Mouse (Mus musculus): ENCODE results near the gene Map3k5. TPM values are rescaled to one million over a fixed set of nuclear protein-coding genes. Genes with fewer than 3 reads are reported as not detected.

Map3k5 gene
- polyA plus RNA-seq, 1 experiment from 2014 or later, result 1.6 TPM

- H3K27ac ChIP-seq (replicated peaks; ENCODE audit: low read depth, low read length), result no peak overlapping the region
- whole genome bisulfite sequencing, result 87% methylated on average over 6 of the region's 6 CpGs
- H3K4me1 ChIP-seq (ENCODE audit: control insufficient read depth, insufficient read depth, low read length), result no peaks in the 10 kb centered on the region; the same call in 1 of the 2 replicates
- no peaks in the 10 kb centered on the region for H3K36me3 ChIP-seq (replicated peaks; ENCODE audit: control insufficient read depth, insufficient read depth, low read depth, low read length)
- H3K27me3 ChIP-seq (ENCODE audit: control insufficient read depth, insufficient read depth, low read length), result no peaks in the 10 kb centered on the region
- H3K9me3 ChIP-seq (replicated peaks; ENCODE audit: control insufficient read depth, low read length), result no peaks in the 10 kb centered on the region
- DNase-seq (ENCODE audit: low spot score) (no peak), ATAC-seq (replicated peaks; ENCODE audit: insufficient number of reproducible peaks, low FRiP score, low TSS enrichment, low read depth) (no peak)
- H3K4me2 ChIP-seq (ENCODE audit: low read depth, low read length), result no peak overlapping the region
- H3K4me3 ChIP-seq (ENCODE audit: low read depth, low read length), result no peak overlapping the region
- no peak overlapping the region for H3K9ac ChIP-seq (replicated peaks; ENCODE audit: low read length)
These were observed 87.0 kb downstream of the Map3k5 start for GRCm38 (mm10) chr10:20021256-20021655.

- H3K27ac ChIP-seq (replicated peaks; ENCODE audit: low read depth, low read length), result no peak overlapping the region
- ATAC-seq (replicated peaks; ENCODE audit: insufficient number of reproducible peaks, low FRiP score, low TSS enrichment, low read depth) (no peak), DNase-seq (ENCODE audit: low spot score) (no peak)
- H3K27me3 ChIP-seq (ENCODE audit: control insufficient read depth, insufficient read depth, low read length), result no peaks in the 10 kb centered on the region
- no peak overlapping the region for H3K9ac ChIP-seq (replicated peaks; ENCODE audit: low read length)
- 86% methylated on average over 15 of the region's 15 CpGs for WGBS
- H3K9me3 ChIP-seq (replicated peaks; ENCODE audit: control insufficient read depth, low read length), result no peaks in the 10 kb centered on the region
- no peaks in the 10 kb centered on the region; the same call in 1 of the 2 replicates for H3K4me1 ChIP-seq (ENCODE audit: control insufficient read depth, insufficient read depth, low read length)
- H3K36me3 ChIP-seq (replicated peaks; ENCODE audit: control insufficient read depth, insufficient read depth, low read depth, low read length), result no peaks in the 10 kb centered on the region
- no peak overlapping the region for H3K4me3 ChIP-seq (ENCODE audit: low read depth, low read length)
- H3K4me2 ChIP-seq (ENCODE audit: low read depth, low read length), result no peak overlapping the region
These were observed 87.6 kb downstream of the Map3k5 start for GRCm38 (mm10) chr10:20021670-20022468.

GRCm38 (mm10) chr10:20022608-20023340 is 88.5 kb downstream of the Map3k5 start:
- ATAC-seq (replicated peaks; ENCODE audit: insufficient number of reproducible peaks, low FRiP score, low TSS enrichment, low read depth), result no peak
- Histone ChIP-seq H3K27me3 (ENCODE audit: control insufficient read depth, insufficient read depth, low read length) (no peaks in the 10 kb centered on the region), H3K4me3 (ENCODE audit: low read depth, low read length) (no peak overlapping the region), H3K27ac (replicated peaks; ENCODE audit: low read depth, low read length) (no peak overlapping the region), H3K9ac (replicated peaks; ENCODE audit: low read length) (no peak overlapping the region), H3K4me1 (ENCODE audit: control insufficient read depth, insufficient read depth, low read length) (no peaks in the 10 kb centered on the region; the same call in 1 of the 2 replicates), H3K4me2 (ENCODE audit: low read depth, low read length) (no peak overlapping the region), H3K9me3 (replicated peaks; ENCODE audit: control insufficient read depth, low read length) (no peaks in the 10 kb centered on the region), H3K36me3 (replicated peaks; ENCODE audit: control insufficient read depth, insufficient read depth, low read depth, low read length) (no peaks in the 10 kb centered on the region)
- DNase-seq (ENCODE audit: low spot score), result no peak
- WGBS, result 63% methylated on average over 10 of the region's 10 CpGs

- Histone ChIP-seq H3K27ac (replicated peaks; ENCODE audit: low read depth, low read length) (no peak overlapping the region), H3K4me3 (ENCODE audit: low read depth, low read length) (no peak overlapping the region), H3K4me1 (ENCODE audit: control insufficient read depth, insufficient read depth, low read length) (no peaks in the 10 kb centered on the region; the same call in 1 of the 2 replicates), H3K9me3 (replicated peaks; ENCODE audit: control insufficient read depth, low read length) (no peaks in the 10 kb centered on the region), H3K9ac (replicated peaks; ENCODE audit: low read length) (no peak overlapping the region), H3K4me2 (ENCODE audit: low read depth, low read length) (no peak overlapping the region), H3K27me3 (ENCODE audit: control insufficient read depth, insufficient read depth, low read length) (no peaks in the 10 kb centered on the region), H3K36me3 (replicated peaks; ENCODE audit: control insufficient read depth, insufficient read depth, low read depth, low read length) (no peaks in the 10 kb centered on the region)
- no peak for ATAC-seq (replicated peaks; ENCODE audit: insufficient number of reproducible peaks, low FRiP score, low TSS enrichment, low read depth)
- DNase-seq (ENCODE audit: low spot score), result no peak
- 75% methylated on average over 10 of the region's 10 CpGs for WGBS
These were observed 89.3 kb downstream of the Map3k5 start for GRCm38 (mm10) chr10:20023524-20023923.

DNA sequence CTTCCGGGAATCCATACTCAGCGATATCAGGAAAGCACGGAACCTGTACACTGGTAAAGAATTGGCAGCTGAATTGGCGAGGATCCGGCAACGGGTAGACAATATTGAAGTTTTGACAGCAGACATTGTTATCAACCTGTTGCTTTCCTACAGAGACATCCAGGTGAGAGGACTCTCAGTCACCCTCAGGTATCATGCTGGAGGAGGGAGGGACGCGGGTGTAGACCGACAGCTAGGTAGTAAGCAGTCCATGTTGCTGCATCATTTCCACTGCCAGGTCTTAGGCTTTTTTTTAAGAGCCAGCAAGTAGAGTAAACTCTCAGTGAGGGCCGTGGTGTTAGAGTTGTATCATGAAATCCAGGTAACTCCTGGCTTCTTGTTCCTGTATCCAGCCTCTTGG is 90.6 kb downstream of the Map3k5 start:
- ATAC-seq (replicated peaks; ENCODE audit: insufficient number of reproducible peaks, low FRiP score, low TSS enrichment, low read depth), result no peak
- 93% methylated on average over 10 of the region's 10 CpGs for WGBS
- Histone ChIP-seq H3K27me3 (ENCODE audit: control insufficient read depth, insufficient read depth, low read length) (no peaks in the 10 kb centered on the region), H3K4me2 (ENCODE audit: low read depth, low read length) (no peak overlapping the region), H3K9me3 (replicated peaks; ENCODE audit: control insufficient read depth, low read length) (no peaks in the 10 kb centered on the region), H3K27ac (replicated peaks; ENCODE audit: low read depth, low read length) (no peak overlapping the region), H3K36me3 (replicated peaks; ENCODE audit: control insufficient read depth, insufficient read depth, low read depth, low read length) (no peaks in the 10 kb centered on the region), H3K4me1 (ENCODE audit: control insufficient read depth, insufficient read depth, low read length) (no peaks in the 10 kb centered on the region; the same call in 1 of the 2 replicates), H3K4me3 (ENCODE audit: low read depth, low read length) (no peak overlapping the region), H3K9ac (replicated peaks; ENCODE audit: low read length) (no peak overlapping the region)
- no peak for DNase-seq (ENCODE audit: low spot score)

DNA sequence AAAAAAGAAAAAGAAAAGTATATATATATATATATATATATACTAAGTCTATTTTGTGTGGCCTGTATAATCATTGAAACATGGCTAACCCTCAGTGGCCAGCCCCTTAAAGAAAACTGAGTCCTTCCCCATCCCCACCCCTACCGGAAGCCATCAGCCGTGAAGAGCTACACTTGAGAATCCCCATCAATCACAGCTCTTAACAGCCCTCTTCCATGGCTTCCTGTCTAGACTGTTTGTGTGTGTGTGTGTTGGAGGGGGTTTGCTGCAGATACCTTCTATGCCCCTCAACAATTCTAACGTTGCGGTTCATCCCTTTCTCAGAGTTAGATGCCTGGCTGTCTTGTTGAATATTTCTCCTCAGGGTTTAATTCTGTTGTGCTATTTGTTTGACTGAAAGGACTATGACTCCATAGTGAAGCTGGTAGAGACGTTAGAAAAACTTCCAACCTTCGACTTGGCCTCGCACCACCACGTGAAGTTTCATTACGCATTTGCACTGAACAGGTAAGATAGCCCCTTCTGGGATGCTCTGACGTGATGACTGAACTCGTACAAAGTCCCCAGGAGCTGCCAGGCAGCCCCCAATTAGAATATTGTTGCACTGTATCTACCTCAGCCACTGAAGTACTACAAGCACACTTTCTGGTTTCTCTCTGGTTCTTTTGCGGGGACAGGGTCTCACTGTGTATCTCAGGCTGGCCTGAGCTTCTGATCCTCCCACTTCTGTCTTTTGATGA is 91.7 kb downstream of the Map3k5 start:
- Histone ChIP-seq H3K36me3 (replicated peaks; ENCODE audit: control insufficient read depth, insufficient read depth, low read depth, low read length) (no peaks in the 10 kb centered on the region), H3K27me3 (ENCODE audit: control insufficient read depth, insufficient read depth, low read length) (no peaks in the 10 kb centered on the region), H3K9ac (replicated peaks; ENCODE audit: low read length) (no peak overlapping the region), H3K9me3 (replicated peaks; ENCODE audit: control insufficient read depth, low read length) (no peaks in the 10 kb centered on the region), H3K4me3 (ENCODE audit: low read depth, low read length) (no peak overlapping the region), H3K4me1 (ENCODE audit: control insufficient read depth, insufficient read depth, low read length) (no peaks in the 10 kb centered on the region; the same call in 1 of the 2 replicates), H3K4me2 (ENCODE audit: low read depth, low read length) (no peak overlapping the region), H3K27ac (replicated peaks; ENCODE audit: low read depth, low read length) (no peak overlapping the region)
- DNase-seq (ENCODE audit: low spot score) (no peak), ATAC-seq (replicated peaks; ENCODE audit: insufficient number of reproducible peaks, low FRiP score, low TSS enrichment, low read depth) (no peak)
- 81% methylated on average over 12 of the region's 12 CpGs for WGBS

DNA sequence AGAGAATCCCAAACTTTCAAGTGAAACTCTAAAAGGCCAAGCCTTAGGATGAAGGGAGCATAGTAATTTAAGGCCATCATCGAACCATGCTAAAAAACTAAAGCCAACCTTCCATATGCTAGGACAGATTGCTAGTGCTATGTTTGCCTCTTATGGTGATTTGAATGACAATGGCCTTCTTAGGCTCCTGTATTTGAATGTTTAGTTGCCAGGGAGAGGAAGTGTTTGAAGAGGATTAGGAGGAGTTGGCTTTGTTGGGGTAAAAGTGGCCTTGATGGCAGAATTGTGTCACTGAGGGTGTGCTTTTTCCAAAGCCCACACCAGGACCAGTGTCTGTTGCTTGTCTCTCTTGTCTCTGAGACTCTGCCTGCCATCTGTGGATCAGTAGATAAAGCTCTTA is 96.4 kb downstream of the Map3k5 start:
- Histone ChIP-seq H3K4me3 (ENCODE audit: low read depth, low read length) (no peak overlapping the region), H3K9ac (replicated peaks; ENCODE audit: low read length) (no peak overlapping the region), H3K36me3 (replicated peaks; ENCODE audit: control insufficient read depth, insufficient read depth, low read depth, low read length) (no peaks in the 10 kb centered on the region), H3K4me2 (ENCODE audit: low read depth, low read length) (no peak overlapping the region), H3K27me3 (ENCODE audit: control insufficient read depth, insufficient read depth, low read length) (no peaks in the 10 kb centered on the region), H3K27ac (replicated peaks; ENCODE audit: low read depth, low read length) (no peak overlapping the region), H3K9me3 (replicated peaks; ENCODE audit: control insufficient read depth, low read length) (no peaks in the 10 kb centered on the region), H3K4me1 (ENCODE audit: control insufficient read depth, insufficient read depth, low read length) (no peaks in the 10 kb centered on the region)
- 88% methylated on average over 1 of the region's 1 CpGs for WGBS
- DNase-seq (ENCODE audit: low spot score) (no peak), ATAC-seq (replicated peaks; ENCODE audit: insufficient number of reproducible peaks, low FRiP score, low TSS enrichment, low read depth) (no peak)

All from embryonic facial prominence, embryonic 11.5 days (tissue).